Mouse (Mus musculus): Measurements from ENCODE around the gene Ino80d. TPM values are rescaled to one million over a fixed set of nuclear protein-coding genes. Genes with fewer than 3 reads are reported as not detected.

Ino80d gene
- polyA plus RNA-seq, 1 experiment, result 11.5 TPM

DNA sequence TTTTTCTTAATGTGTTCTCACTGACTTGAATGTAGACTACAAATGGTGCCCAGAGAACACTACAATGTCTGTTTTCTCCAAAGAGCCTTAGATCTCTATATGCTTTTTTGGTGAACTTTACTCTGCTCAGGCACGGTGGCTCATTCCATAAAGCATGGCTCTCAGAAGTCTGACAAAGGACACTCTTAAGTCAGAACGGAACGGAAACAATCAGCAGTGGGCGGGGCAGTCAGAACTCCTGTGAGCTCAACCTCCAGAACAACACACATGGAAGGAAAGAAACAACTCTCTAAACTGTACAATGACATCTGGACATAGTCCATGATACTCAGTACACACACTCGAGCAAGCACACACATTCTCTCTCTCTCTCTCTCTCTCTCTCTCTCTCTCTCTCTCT is 34.2 kb downstream of the Ino80d start:
- Histone ChIP-seq H3K27me3 (ENCODE audit: control insufficient read depth, insufficient read depth, low read length) (no peaks in the 10 kb centered on the region), H3K27ac (ENCODE audit: insufficient read depth, low read depth, low read length) (no peak overlapping the region), H3K4me3 (ENCODE audit: low read depth, low read length) (no peak overlapping the region), H3K36me3 (ENCODE audit: control insufficient read depth, insufficient read depth, low read length) (peaks cover 43% of the 10 kb centered on the region), H3K4me1 (ENCODE audit: control insufficient read depth, insufficient read depth, insufficient read length, low read length) (peaks cover 5% of the 10 kb centered on the region; the same call in 1 of the 2 replicates)
- 27% methylated on average over 5 of the region's 5 CpGs for WGBS
- TF ChIP-seq CTCF (IDR thresholded peaks at IDR 0.05; ENCODE audit: extremely low read depth, insufficient read length, insufficient replicate concordance, low read depth, low read length), result no peak
- TF ChIP-seq POLR2A (IDR thresholded peaks at IDR 0.05; ENCODE audit: low read depth, low read length), result no peak

DNA sequence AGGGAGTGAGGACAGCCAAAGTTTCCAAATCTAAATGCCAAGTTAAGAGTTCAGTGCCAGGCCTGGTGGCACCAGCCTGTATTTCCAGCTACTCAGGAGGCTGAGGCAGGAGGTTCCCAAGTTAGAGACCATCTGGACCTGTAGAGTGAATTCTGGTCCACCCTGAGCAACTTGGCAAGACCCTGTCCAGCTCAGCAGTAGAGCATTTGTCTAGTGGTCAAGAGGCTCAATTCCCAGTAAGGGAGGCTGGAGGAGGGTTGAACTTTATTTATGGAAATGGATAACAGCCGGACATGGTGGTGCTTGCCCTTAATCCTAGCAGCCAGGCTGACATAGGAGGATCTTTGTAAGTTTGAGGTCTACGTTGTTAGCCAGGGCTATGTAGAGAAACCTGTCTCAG is 38.1 kb downstream of the Ino80d start:
- peaks cover 59% of the 10 kb centered on the region for H3K36me3 ChIP-seq (ENCODE audit: control insufficient read depth, insufficient read depth, low read length)
- 95% methylated on average over 2 of the region's 2 CpGs for WGBS
- peaks cover 4% of the 10 kb centered on the region; the same call in 1 of the 2 replicates for H3K4me1 ChIP-seq (ENCODE audit: control insufficient read depth, insufficient read depth, insufficient read length, low read length)

GRCm38 (mm10) chr1:63071379-63071778 is 43.1 kb downstream of the Ino80d start:
- no peak for TF ChIP-seq CTCF (IDR thresholded peaks at IDR 0.05; ENCODE audit: extremely low read depth, insufficient read length, insufficient replicate concordance, low read depth, low read length)
- TF ChIP-seq POLR2A (IDR thresholded peaks at IDR 0.05; ENCODE audit: low read depth, low read length), result no peak
- Histone ChIP-seq H3K4me3 (ENCODE audit: low read depth, low read length) (no peak overlapping the region), H3K27ac (ENCODE audit: insufficient read depth, low read depth, low read length) (no peak overlapping the region), H3K36me3 (ENCODE audit: control insufficient read depth, insufficient read depth, low read length) (peaks cover 63% of the 10 kb centered on the region), H3K4me1 (ENCODE audit: control insufficient read depth, insufficient read depth, insufficient read length, low read length) (no peaks in the 10 kb centered on the region), H3K27me3 (ENCODE audit: control insufficient read depth, insufficient read depth, low read length) (no peaks in the 10 kb centered on the region)
- 88% methylated on average over 1 of the region's 1 CpGs for WGBS

More for the DNA sequence above, 38.1 kb downstream of the Ino80d start:
- no peak overlapping the region for H3K27ac ChIP-seq (ENCODE audit: insufficient read depth, low read depth, low read length)
- H3K4me3 ChIP-seq (ENCODE audit: low read depth, low read length), result no peak overlapping the region
- H3K27me3 ChIP-seq (ENCODE audit: control insufficient read depth, insufficient read depth, low read length), result no peaks in the 10 kb centered on the region
- TF ChIP-seq POLR2A (IDR thresholded peaks at IDR 0.05; ENCODE audit: low read depth, low read length), result no peak
- no peak for TF ChIP-seq CTCF (IDR thresholded peaks at IDR 0.05; ENCODE audit: extremely low read depth, insufficient read length, insufficient replicate concordance, low read depth, low read length)

DNA sequence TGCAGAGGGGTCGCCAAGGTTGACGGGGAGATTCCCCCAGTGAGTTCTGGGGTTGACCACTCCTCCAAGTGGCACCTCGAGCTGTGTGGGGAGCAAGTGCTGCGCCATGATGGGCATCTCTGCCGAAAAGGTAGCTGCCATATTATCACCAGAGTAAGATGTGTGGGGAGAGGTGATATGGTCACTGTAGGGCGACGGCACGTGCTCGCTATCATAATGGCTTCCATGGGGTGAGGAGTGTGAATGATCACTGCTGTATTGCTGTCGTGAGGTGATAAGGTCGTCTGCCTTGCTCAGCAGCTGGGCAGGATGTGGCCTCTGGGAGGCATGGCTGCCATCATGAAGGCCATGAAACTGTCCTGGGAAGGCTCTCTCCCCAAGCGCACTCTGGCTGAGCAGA is 56.1 kb downstream of the Ino80d start:
- Histone ChIP-seq H3K36me3 (ENCODE audit: control insufficient read depth, insufficient read depth, low read length) (peaks cover 62% of the 10 kb centered on the region), H3K4me1 (ENCODE audit: control insufficient read depth, insufficient read depth, insufficient read length, low read length) (no peaks in the 10 kb centered on the region), H3K4me3 (ENCODE audit: low read depth, low read length) (no peak overlapping the region), H3K27me3 (ENCODE audit: control insufficient read depth, insufficient read depth, low read length) (no peaks in the 10 kb centered on the region), H3K27ac (ENCODE audit: insufficient read depth, low read depth, low read length) (no peak overlapping the region)
- 93% methylated on average over 12 of the region's 12 CpGs for WGBS
- TF ChIP-seq CTCF (IDR thresholded peaks at IDR 0.05; ENCODE audit: extremely low read depth, insufficient read length, insufficient replicate concordance, low read depth, low read length), result no peak
- no peak for TF ChIP-seq POLR2A (IDR thresholded peaks at IDR 0.05; ENCODE audit: low read depth, low read length)

DNA sequence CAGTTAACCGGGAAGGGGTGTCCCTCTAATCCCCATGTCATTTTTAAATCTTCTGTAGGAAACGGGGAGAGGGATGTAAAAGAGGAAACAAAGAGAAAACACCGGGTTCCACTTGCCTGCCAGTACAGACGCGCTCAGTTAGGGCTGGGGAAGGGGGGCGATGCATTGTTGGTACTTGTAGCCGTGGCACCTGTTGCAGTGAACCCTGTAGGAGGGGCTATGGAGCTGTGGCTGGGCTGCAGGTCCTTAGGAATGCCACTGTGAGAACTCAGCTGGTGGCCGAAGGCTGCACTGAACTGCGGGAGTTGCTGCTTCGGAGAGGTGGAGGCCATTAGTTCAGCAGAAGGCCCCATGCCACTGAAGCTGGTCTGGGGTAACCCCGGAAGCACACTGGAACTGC is 56.6 kb downstream of the Ino80d start:
- H3K4me1 ChIP-seq (ENCODE audit: control insufficient read depth, insufficient read depth, insufficient read length, low read length), result no peaks in the 10 kb centered on the region
- TF ChIP-seq CTCF (IDR thresholded peaks at IDR 0.05; ENCODE audit: extremely low read depth, insufficient read length, insufficient replicate concordance, low read depth, low read length) (no peak), POLR2A (IDR thresholded peaks at IDR 0.05; ENCODE audit: low read depth, low read length) (no peak)
- WGBS, result 92% methylated on average over 11 of the region's 11 CpGs
- H3K27me3 ChIP-seq (ENCODE audit: control insufficient read depth, insufficient read depth, low read length), result no peaks in the 10 kb centered on the region
- no peak overlapping the region for H3K27ac ChIP-seq (ENCODE audit: insufficient read depth, low read depth, low read length)
- no peak overlapping the region for H3K4me3 ChIP-seq (ENCODE audit: low read depth, low read length)
- H3K36me3 ChIP-seq (ENCODE audit: control insufficient read depth, insufficient read depth, low read length), result peaks cover 59% of the 10 kb centered on the region

DNA sequence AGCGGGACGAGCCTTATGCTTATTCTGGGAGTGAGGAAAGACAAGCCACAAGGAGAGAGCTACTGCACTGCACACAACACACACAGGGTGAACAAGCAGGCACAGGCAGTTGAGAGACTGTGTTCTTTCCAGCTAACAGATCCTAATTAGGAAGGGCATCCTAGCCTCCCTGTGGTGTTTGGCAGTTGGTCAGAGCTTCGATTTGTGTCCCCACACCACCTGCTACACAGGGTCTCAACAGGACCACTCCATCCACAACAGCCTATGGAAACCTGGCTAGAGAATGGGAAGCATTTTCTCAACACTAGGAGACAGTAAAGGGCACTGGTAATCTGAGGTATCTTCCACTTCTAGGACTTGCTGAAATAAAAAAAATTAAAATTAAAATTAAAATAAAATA is 57.1 kb downstream of the Ino80d start:
- H3K4me3 ChIP-seq (ENCODE audit: low read depth, low read length), result no peak overlapping the region
- peaks cover 61% of the 10 kb centered on the region for H3K36me3 ChIP-seq (ENCODE audit: control insufficient read depth, insufficient read depth, low read length)
- no peaks in the 10 kb centered on the region for H3K4me1 ChIP-seq (ENCODE audit: control insufficient read depth, insufficient read depth, insufficient read length, low read length)
- TF ChIP-seq CTCF (IDR thresholded peaks at IDR 0.05; ENCODE audit: extremely low read depth, insufficient read length, insufficient replicate concordance, low read depth, low read length), result no peak
- no peak for TF ChIP-seq POLR2A (IDR thresholded peaks at IDR 0.05; ENCODE audit: low read depth, low read length)
- no peak overlapping the region for H3K27ac ChIP-seq (ENCODE audit: insufficient read depth, low read depth, low read length)
- 95% methylated on average over 3 of the region's 3 CpGs for WGBS
- H3K27me3 ChIP-seq (ENCODE audit: control insufficient read depth, insufficient read depth, low read length), result no peaks in the 10 kb centered on the region

DNA sequence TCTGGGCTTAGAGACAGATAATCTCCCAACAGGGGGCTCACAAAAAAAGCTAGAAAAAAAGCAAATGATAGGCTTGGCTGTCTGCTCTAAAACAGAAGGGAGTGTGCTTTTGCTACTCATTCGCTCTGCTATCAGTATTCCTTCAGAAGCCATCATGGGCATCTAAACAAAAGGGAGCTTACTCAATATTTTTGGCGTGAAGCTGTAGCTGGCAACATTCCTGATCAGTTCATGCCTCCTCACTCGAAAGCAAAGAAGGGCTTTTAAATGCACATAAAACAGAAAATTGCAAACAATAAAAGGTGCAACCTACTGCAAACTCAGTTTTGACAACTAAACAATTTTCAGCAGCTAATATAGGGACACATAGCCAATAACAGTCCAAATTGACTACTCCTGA is 59.1 kb downstream of the Ino80d start:
- no peak for TF ChIP-seq CTCF (IDR thresholded peaks at IDR 0.05; ENCODE audit: extremely low read depth, insufficient read length, insufficient replicate concordance, low read depth, low read length)
- no peak for TF ChIP-seq POLR2A (IDR thresholded peaks at IDR 0.05; ENCODE audit: low read depth, low read length)

More for the DNA sequence above, 59.1 kb downstream of the Ino80d start:
- WGBS, result 53% methylated on average over 3 of the region's 3 CpGs
- H3K36me3 ChIP-seq (ENCODE audit: control insufficient read depth, insufficient read depth, low read length), result peaks cover 49% of the 10 kb centered on the region
- H3K4me3 ChIP-seq (ENCODE audit: low read depth, low read length), result no peak overlapping the region
- H3K27ac ChIP-seq (ENCODE audit: insufficient read depth, low read depth, low read length), result no peak overlapping the region
- H3K27me3 ChIP-seq (ENCODE audit: control insufficient read depth, insufficient read depth, low read length), result no peaks in the 10 kb centered on the region
- no peaks in the 10 kb centered on the region for H3K4me1 ChIP-seq (ENCODE audit: control insufficient read depth, insufficient read depth, insufficient read length, low read length)
